Mouse (Mus musculus): ENCODE measurements around the gene Slc6a13.

Slc6a13 gene

GRCm38 (mm10) chr6:121371197-121371980, 71.4 kb downstream of the Slc6a13 start:
- no peak for DNase-seq (ENCODE audit: extremely low read depth, low read depth, low spot score)

GRCm38 (mm10) chr6:121376159-121376558, 76.1 kb downstream of the Slc6a13 start:
- DNase-seq (ENCODE audit: extremely low read depth, low read depth, low spot score) = no peak

- DNase-seq (ENCODE audit: extremely low read depth, low read depth, low spot score) = no peak
These were observed 78.2 kb downstream of the Slc6a13 start for GRCm38 (mm10) chr6:121378256-121378655.

GRCm38 (mm10) chr6:121380576-121380975, 80.5 kb downstream of the Slc6a13 start:
- no peak for DNase-seq (ENCODE audit: extremely low read depth, low read depth, low spot score)

- no peak for DNase-seq (ENCODE audit: extremely low read depth, low read depth, low spot score)
These were observed 82.0 kb downstream of the Slc6a13 start for GRCm38 (mm10) chr6:121382071-121382470.

GRCm38 (mm10) chr6:121385397-121385796, 85.4 kb downstream of the Slc6a13 start:
- no peak for DNase-seq (ENCODE audit: extremely low read depth, low read depth, low spot score)

Measured in fat pad, adult 2 months (tissue).